Mouse (Mus musculus) lung, adult 2 months (tissue): ENCODE measurements around the gene Acyp1.

Source experiments
- CTCF ChIP-seq: fragments of 200-500 bp; IDR thresholded peaks from 2 replicates; pipeline ENCODE4 v1.5.1; 2011; ENCODE audit warnings: mild to moderate bottlenecking, low read length, control low read depth; ENCODE audit not compliant: insufficient read depth
- POLR2A ChIP-seq: fragments of 200-500 bp; IDR thresholded peaks from 2 replicates; pipeline ENCODE4 v1.6.1; 2011; ENCODE audit warnings: low read depth, mild to moderate bottlenecking, control low read depth, low read length, borderline replicate concordance; ENCODE audit errors: extremely low read depth

DNA sequence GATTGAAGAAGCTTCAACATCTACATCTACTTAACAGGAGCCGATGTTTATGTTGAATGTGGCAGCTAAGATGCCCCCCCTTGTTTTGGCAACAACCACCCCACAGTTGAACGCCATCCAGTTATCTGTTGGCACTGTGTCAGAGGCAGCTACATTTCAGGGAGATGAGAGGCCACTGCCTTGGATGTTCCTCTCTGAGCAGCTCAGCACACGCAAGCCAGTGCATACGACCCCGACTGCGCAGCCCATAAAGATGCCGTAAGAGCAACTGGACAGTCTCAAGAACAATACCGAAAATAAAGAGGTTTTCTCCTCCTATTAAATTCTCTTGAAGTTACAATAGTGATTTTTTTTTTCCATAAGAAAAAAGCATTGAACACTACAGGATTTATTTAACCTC lies 23.7 kb downstream of the Acyp1 start:
- TF ChIP-seq POLR2A: no peak
- TF ChIP-seq CTCF: no peak
